Mouse (Mus musculus) lung, postnatal 14 days (tissue): ENCODE results near the gene Gm2564.
"Not testable (repeated sequence)": the region's sequence is repeated elsewhere in the genome, so short reads cannot be mapped to it uniquely, and the experiment has no call there.

ENCODE experiments used
- DNase-seq: peaks from one replicate; pipeline ENCODE4 v3.0.0; 2021

Gm2564 gene

DNA sequence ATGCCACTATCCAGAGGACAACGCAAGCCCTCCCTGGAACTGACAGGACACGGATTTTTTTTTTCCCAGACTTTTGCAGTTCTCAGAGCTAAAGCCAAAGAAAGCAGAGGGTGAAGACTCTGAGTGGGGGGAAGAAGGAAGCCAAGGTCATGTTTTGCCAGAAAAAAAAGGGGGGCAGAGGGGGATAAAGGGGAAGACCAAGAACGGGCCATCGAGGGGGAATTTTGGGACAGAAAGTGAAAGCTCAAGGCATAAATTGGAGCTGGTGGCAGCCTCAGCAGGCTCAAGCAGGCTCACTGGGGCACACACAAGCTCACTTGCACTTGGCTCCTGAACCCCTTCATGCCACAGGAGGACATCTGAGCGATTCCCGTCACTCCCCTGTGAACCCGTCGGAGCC is at the start of gene Gm2564:
Gene Gm2564, plus strand, starts transcription at position 301 of the 400 bp plus-strand sequence.
- not testable (repeated sequence) for DNase-seq

GRCm38 (mm10) chr4:42611895-42612294 is 17.6 kb upstream of the Gm2564 start, which contains the start of gene Gm10591:
Gm10591 (plus strand) TSS chr4:42612195.
- not testable (repeated sequence) for DNase-seq

DNA sequence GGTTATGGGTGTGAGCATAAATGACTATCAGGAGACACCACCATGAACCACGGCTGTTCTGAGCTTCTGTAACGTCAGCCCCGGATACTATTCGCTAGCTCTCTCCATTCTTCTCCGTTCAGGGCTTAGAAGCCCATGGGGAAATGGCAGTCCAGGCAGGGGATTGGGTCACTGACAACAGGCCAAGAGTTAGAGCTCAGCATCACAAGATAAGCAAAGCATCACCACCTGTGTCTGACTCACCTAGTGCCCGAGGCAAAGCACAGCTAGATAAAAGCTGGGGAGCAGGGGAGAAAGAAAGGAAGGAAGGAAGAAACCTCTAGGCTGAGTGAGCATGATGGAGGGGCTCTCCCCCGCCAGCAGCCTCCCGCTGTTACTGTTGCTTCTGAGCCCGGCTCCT is 25.4 kb downstream of the Gm2564 start, which contains the start of gene Ccl27b:
Gene Ccl27b, plus strand, starts transcription at position 301 of the 400 bp plus-strand sequence.
- not testable (repeated sequence) for DNase-seq

- DNase-seq = not testable (repeated sequence)
Measured at GRCm38 (mm10) chr4:42661793-42662192, 32.3 kb downstream of the Gm2564 start, which contains the start of gene Il11ra2. Il11ra2 (minus strand) TSS chr4:42661893.

DNA sequence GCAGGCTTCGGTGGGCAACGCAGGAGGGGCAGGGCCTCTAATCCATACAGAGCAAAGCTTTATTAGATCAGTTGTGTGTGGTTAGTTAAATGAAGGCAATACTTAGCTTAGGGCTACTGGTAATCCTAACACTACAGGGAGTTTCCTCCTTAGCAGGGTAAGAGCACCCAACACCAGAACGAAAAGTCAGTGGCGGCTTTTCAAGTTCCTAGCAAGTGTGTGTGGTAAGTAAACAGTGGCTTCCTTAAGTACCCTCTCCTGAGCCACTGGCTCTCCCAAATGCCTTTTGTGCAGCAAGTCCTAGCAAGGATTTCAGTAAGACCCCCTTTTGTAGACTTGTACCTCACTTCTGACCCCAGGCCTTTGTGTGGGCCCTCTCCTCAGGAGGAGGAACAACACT is 45.9 kb downstream of the Gm2564 start:
- DNase-seq = not testable (repeated sequence)

GRCm38 (mm10) chr4:42679365-42679764 is 49.8 kb downstream of the Gm2564 start:
- DNase-seq = not testable (repeated sequence)

DNA sequence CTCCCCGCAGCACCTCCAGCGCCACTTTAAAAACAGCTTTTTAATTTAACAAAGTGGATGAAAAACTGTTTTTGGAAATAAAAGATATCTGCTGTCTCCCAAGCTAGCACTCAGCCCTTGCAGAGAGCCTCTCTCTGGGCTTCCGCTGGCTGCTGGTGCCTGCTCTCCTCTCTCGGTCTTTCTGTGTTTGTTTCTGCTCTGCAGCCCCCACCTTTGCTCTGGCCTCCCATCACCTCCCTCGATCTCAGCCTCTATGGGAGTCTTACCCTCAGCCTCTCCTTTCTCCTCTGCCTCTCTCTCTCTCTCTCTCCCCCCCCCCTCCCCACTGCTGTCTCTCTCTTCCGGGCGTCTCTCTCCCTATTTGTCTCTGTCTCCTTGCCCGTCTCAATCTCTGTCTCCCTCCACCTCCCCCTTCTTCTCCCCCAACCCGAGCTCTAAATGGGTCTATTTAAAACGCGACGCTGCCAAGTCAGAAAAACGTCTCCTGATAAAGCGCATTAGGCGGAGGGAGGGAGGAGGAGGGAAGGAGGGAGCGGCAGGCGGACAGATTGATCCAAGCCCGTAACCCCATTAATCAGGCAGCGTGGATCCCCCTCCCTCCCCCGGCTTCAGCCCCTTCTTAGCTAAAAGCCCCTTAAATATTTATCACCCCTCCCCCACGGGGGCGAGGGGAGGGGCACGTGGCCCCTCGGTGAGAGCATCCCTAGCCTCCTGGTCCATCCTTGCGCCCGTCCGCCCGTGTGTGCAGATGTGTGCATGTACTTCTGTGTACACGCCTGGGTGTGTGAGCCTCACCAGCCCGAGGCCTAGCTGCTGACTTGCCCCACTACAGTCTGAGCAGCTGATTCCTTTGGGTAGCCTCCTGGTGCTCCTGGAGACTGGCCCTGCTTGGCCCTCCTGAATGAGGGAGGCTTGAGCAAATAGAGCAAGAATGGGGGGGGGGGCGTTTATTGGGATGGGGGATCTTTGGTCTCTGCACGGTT is 51.1 kb downstream of the Gm2564 start:
- DNase-seq = not testable (repeated sequence)
